Mouse (Mus musculus) central nervous system, embryonic 14 days (tissue): Measurements from ENCODE around the gene Olfr385. TPM values are rescaled to one million over a fixed set of nuclear protein-coding genes. Genes with fewer than 3 reads are reported as not detected.

Experiments
- polyA plus RNA-seq: library from polyadenylated mRNA; depleted of rRNA; stranded (reverse); fragments of >200 nt; gene quantifications from 2 replicates; pipeline ENCODE4 v1.2.3, GENCODE M21; 2012; rRNA removed

Gene Olfr385
- not detected in 2 replicates for polyA plus RNA-seq

DNA sequence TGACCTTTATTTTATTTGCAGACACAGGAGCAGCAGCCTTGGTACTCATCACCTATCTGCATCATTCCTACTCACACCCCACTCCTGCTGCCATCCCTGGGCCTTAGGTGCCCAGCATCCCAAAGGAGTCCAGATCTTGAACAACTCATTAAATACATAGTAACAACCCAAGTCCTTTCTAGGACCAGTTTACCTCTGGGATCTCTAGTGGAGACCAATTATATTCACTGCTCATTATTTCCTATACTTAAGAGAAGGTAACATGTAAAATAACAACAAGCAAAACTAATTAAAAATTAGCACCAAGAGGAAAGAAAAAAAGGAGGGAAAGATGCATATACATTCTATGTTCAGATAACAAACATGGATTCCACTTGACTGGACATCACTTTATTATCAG lies at the start of gene Olfr385:
Gene Olfr385 (minus strand): TSS at position 101 of the 400 bp plus-strand sequence.

DNA sequence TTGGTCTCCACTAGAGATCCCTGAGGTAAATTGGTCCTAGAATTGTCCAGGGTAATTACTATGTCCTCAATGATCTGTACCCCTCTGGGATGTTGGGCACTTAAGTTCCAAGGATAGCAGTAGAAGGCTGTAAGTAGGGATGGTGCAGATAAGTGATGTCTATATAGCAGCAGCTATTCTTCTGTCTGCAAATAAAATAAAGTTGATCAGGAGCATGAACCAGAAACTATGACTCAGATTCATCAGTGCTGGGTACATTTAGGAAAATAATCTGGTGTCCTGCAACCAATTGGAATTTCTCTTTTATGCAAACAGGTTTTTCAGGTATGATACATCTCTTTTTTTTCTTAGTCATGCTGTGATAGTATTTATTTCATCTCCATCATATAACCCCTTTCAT lies 5.5 kb upstream of the Olfr385 start, which contains the start of gene Olfr384:
Gene Olfr384 (plus strand): TSS at position 301 of the 400 bp plus-strand sequence.

Other genes starting within 250 kb of the Olfr385 start
- not detected in 2 replicates for gene Olfr20, start 242.2 kb downstream of the Olfr385 start, polyA plus RNA-seq
- not detected in 2 replicates for gene Olfr376, start 221.8 kb downstream of the Olfr385 start, polyA plus RNA-seq
- gene Olfr1, start 193.4 kb downstream of the Olfr385 start, polyA plus RNA-seq, result not detected in 2 replicates
- not detected in 2 replicates for gene Olfr378, start 164.5 kb downstream of the Olfr385 start, polyA plus RNA-seq
- not detected in 2 replicates for gene Olfr380, start 135.5 kb downstream of the Olfr385 start, polyA plus RNA-seq
- not detected in 2 replicates for gene Olfr381, start 101.4 kb downstream of the Olfr385 start, polyA plus RNA-seq
- gene Olfr382, start 75.8 kb downstream of the Olfr385 start, polyA plus RNA-seq, result not detected in 2 replicates
- gene Olfr384, start 5.6 kb upstream of the Olfr385 start, polyA plus RNA-seq, result not detected in 2 replicates
- not detected in 2 replicates for gene Zfp735, start 95.8 kb upstream of the Olfr385 start, polyA plus RNA-seq
- gene Olfr389, start 187.7 kb upstream of the Olfr385 start, polyA plus RNA-seq, result not detected in 2 replicates
- not detected in 2 replicates for gene Olfr390, start 190.0 kb upstream of the Olfr385 start, polyA plus RNA-seq
- not detected in 2 replicates for gene Olfr391-ps, start 210.0 kb upstream of the Olfr385 start, polyA plus RNA-seq
- not detected in 2 replicates for gene Olfr392, start 224.0 kb upstream of the Olfr385 start, polyA plus RNA-seq